Mouse (Mus musculus) kidney, postnatal 10 days (tissue): ENCODE results near the gene Pacs2.

Experiments
- DNase-seq: peaks from one replicate; pipeline ENCODE4 v3.0.0; 2021; ENCODE audit warnings: mixed read lengths

The Pacs2 gene

DNA sequence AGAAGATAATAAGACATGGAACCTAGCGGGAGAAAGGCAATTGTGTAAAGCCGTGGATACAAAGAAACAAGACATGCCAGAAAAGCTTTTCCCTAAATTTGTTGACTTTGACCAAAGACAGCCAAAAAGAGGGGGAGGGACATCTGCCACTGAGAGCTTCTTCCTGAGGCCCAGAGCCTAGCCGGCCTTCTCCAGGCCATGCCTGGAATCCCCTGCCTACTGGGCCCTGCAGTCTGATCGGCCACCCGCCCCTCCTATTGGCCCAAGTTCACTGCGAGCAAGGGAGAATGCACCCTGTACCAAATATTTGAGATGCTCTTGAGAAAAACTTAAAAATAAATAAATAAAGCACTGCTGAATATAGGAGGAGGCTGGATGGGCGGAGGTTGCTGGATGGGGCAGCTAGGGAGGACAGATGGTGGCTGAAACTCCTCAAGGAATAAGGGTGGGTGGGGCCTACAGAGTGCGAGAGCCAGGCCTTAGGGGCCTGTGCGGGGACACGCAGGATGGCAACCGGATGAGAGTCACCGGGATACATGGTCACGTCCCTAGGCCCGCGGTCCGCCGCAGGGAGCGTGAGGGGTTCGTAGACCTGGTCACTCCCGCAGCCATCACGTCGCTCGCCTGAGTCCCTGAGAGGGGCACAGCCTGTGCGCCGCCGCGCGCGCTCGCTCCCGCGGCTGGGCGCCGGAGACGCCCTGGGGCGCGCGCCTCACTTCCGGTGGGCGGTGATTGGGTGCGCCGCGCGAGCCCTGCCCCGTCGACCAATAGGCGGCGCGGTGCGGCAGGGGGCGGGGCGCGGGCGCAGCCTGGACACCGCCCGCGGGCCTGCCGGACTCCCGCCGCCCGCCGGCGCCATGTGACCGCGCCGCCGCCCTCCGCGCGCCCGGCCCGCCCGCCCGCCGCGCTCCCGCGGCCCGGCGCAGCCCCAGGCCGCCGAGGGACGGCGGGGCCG is at the start of gene Pacs2:
Gene Pacs2 (plus strand): TSS at position 905 of the 955 bp plus-strand sequence.
- DNase-seq, result peak; percentile 98

- no peak for DNase-seq
Measured at GRCm38 (mm10) chr12:112965783-112966182, 48.5 kb upstream of the Pacs2 start.

GRCm38 (mm10) chr12:112968943-112969342 is 45.4 kb upstream of the Pacs2 start:
- DNase-seq, result no peak

- no peak for DNase-seq
Measured at GRCm38 (mm10) chr12:112969616-112970015, 44.7 kb upstream of the Pacs2 start.

DNA sequence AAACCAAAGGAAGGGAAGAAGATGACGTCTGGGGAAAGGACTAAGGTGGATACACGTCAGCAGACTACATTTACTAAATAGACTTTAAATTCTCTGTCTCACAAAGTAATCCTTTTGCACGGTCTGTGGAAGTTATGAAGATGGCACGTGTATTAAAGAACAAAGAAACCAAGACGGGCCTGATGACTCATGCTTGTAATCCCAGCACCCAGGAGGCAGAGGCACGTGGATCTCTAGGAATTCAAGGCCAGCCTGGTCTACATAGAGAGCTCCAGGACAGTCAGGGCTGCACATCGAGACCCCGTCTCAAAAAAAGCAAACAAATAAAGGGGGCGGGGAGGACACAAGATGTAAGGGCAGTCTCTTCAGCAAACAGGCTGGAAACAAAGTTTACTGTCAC is 39.6 kb upstream of the Pacs2 start:
- no peak for DNase-seq

- peak; percentile 95 for DNase-seq
Measured at GRCm38 (mm10) chr12:112976371-112977073, 37.8 kb upstream of the Pacs2 start, which contains the start of gene Btbd6. TSS of gene Btbd6 (plus strand) at chr12:112976482.

- no peak for DNase-seq
Measured at GRCm38 (mm10) chr12:112977156-112977555, 37.2 kb upstream of the Pacs2 start.

- DNase-seq, result no peak
Measured at GRCm38 (mm10) chr12:112982031-112982430, 32.3 kb upstream of the Pacs2 start.

- no peak for DNase-seq
Measured at GRCm38 (mm10) chr12:112985346-112985745, 29.0 kb upstream of the Pacs2 start.

DNA sequence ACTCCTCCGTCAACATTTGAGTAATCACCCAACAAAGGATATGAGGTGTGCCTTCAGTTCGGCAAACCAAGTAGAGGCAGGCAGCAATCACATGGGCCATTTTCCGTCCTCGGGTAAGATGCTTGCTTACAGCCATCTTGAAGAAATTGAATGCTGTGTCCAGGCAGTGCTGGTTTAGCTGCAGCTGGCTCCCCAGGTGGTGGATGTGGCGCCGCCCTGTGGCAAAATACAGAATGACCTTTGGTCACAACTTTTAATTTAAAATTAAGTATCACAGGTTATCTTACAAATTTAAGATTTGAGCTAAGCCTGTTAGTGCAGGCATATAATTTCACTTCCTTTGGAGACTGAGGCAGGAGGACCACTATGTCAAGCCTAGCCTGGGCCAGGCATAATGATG is 26.4 kb upstream of the Pacs2 start:
- DNase-seq, result peak; percentile 50

DNA sequence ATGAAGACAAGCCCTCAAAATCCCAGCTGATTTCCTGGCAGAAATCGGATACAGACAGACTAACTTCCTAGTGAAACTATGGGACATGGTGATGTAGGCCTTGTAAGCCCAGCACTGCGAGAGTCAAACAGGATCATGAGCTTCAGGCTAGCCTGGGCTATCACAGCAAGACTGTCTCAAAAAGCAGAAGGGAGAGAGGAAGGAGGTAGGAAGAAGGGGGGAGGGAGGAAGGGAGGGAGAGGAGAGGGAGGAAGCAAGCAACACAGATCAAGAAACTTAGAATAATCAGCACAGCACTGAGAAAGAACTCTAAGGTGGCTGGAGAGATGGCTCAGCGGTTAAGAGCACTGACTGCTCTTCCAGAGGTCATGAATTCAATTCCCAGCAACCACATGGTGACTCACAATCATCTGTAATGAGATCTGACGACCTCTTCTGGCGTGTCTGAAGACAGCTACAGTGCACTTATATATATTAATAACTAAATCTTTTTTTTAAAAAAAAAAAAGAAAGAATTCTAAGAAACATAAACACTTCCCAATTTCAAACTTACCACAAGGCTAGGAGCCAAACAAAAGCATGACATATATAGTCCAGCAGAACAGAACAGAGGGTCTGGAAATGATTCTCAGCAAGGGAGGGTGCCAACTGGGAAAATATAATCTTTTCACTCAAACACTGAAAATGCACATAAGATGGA is 23.5 kb upstream of the Pacs2 start:
- no peak for DNase-seq

DNA sequence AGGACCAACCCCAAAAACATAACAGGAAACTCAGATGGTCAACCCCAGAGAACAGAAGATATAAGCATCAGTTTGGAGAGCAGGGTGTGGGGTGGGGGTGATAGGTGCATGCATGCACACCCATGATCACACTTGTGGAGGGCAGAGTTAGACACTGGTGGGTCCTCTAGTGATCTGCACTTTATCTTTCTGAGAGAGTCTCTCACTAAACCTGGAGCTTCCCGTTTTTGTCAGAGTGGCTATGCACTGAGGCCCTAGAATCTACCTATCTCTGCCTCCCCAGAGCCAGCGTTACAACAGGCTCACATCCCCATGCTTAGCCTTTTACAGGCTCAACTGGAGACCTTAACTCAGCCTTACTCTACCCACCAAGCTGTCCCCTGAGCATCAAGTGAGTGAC is 22.9 kb upstream of the Pacs2 start:
- DNase-seq, result no peak

DNA sequence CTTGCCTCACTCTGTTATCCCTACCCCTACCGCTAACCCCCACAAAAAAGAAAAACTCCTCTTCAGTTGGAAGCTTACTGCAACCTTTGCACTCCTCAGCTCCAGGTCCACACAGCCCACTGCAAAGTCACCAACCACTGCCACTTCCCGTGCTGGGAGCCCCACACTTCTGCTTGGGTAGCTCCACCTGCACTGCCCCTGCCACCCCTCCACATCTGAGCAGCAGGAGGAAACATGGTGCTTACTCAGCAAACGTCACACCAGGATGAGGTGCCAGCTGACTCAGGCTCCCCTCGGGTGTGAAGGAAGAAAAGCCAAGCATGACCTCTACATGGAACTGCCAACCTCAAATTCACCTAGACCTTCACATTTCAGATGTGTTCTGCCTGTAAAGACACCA is 20.2 kb upstream of the Pacs2 start:
- peak; percentile 50 for DNase-seq

DNA sequence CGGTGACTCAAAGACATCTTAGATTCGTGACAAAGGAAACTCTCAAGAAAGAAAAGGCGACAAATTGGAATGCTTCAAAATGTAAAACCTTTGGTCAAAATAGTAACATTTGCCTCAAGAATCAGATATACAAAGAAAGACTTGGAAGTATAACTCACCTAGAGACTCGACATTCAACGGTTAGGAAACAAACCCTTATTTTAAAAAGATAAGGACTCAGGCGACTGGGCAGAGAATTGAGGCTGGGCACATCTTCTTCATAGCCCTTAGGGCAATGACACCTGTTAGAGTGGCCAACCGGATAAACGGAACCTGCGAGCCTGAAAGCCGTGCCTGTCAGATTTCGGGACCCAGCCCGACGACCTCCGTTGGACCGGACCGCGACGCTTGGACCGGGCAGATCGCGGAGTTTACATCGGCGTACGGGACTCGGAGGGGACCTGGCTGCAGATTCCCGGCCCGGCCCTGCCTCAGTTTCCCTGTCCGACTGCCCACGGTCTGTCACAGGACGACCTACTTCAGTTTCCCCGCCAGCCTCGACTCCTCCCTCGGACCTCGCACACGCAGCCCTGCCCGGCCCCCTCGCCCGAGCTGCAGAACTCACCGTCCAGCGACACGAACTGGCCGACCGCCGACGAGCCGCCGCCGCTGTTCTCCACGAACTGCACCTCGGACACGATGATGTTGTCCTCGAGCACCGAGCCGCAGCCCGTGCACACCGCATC is 14.6 kb upstream of the Pacs2 start:
- no peak for DNase-seq

DNA sequence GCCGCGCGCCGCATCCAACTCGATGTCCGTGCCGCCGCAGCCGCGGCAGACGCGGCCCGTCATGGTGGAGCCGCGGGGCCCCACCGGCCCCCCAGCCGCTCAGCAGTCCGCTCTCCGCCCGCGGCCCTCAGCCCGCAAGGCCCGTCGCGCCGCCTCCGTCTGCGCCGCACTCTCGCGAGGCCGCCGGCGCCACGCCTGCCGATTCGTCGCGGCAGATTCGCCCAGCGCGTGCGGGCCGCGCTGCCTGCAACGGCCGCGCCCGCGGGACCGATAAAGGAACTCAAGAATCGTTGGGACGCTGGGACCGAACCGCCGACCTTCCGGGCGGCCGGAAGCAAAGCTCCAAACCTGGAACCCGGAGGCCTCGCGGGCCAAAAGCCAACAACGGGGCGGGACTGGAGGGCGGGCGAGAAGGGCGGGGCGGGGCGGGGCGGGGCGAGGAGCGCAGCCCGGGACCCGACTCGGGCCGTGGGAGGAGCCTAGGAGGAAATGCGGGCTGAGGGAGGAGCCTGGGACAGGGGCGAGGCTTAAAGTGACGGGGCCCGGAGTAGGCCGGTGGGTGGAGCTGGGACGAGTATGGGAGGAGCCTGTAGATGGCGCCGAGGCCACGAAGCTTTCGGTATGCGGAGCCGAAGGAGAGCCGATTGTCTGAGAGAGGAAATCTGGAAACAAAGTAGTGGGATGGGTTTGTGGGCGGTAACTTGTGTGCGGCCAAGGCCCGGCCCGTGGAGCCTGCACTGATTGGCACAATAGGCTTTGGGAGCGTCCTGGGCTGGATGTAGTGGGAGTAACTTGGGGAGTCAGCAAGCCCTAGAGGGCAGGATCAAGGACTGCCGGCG is 13.8 kb upstream of the Pacs2 start, which contains the start of gene Brf1:
Gene Brf1 (minus strand): TSS at position 411 of the 839 bp plus-strand sequence.
- peak; percentile 98 for DNase-seq

DNA sequence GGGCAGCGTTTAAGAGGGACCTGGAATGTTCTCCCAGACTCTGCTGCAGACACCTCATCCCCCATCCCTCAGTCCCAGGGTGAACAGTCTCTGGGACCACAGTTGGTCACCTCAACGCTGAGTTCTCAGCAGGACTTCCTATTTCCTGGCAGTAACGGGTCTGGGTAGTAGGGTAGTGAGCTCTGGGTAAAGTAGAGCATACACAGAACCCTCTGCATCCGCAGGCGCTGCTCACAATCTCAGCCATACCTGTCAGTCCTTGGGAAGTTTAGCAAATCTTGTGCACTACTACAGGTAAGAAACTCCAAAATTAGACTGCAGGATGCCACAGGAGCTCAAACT is 13.2 kb upstream of the Pacs2 start:
- no peak for DNase-seq

GRCm38 (mm10) chr12:113002667-113003066 is 11.6 kb upstream of the Pacs2 start:
- DNase-seq, result no peak

DNA sequence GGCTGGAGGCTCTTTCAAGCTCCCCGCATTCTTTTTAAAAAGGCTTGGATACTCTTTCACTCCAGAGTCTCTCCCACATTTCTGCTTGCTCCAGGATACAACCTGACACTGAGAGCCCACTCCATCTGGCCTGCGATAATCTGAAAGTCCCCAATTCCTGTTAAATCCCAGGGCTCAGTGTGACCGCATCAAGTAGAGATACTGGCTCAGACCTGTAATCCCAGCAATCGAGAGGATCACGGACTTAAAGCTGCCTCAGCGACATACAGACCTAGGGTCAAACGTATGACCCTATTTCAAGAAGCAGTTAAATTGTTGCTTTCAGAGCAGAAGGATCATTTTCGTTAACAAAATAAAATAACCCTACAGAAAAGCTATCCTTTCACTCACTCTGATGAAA is 10.3 kb upstream of the Pacs2 start:
- DNase-seq, result no peak

GRCm38 (mm10) chr12:113004993-113005392 is 9.3 kb upstream of the Pacs2 start:
- DNase-seq, result peak; percentile 86

GRCm38 (mm10) chr12:113011702-113012360 is 2.5 kb upstream of the Pacs2 start:
- DNase-seq, result peak; percentile 71

DNA sequence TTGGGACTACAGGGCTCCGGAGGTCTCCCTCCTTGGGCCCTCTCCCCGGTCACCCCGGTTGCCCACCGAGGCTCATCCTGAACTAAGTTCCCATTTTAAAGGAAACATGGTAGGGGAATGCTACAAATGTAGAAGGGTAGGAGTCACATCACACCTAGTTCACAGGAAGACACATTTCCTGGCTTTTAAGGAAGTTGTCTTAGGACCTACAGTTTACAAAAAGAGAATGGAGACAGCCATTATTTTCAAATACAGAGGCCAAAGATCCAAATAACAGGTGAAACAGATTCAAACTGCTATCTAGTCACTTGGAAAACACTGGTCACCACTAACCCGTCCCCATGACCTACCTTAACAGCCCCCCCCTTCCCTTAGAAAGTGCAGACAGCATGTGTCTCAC is 1.9 kb upstream of the Pacs2 start:
- no peak for DNase-seq
